Mouse (Mus musculus): ENCODE measurements around the gene Pptc7. TPM values are rescaled to one million over a fixed set of nuclear protein-coding genes. Genes with fewer than 3 reads are reported as not detected.

Gene Pptc7
- polyA plus RNA-seq, 1 experiment, result 6.3 TPM

DNA sequence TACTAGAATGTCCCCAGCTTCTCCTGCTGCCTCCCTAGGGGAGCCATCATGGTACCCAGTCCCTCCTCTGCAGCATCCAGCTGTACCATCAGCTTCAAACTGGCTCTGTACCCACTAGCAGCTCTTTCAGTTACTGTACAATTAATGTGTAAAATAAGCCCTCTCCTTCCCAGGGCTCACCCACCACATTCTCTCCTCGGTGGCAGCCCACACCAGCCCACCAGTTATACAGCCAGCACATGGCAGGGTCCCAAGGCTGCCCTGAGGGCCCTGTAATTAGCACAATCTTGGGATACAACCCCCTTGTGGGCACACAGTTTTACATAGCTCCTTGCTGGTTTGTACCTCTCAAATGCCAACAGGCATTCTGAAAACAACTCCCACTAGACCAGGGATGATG, 43.2 kb upstream of the Pptc7 start:
- no peak overlapping the region for H3K4me3 ChIP-seq (ENCODE audit: insufficient read depth, poor library complexity, severe bottlenecking)
- no peaks in the 10 kb centered on the region for H3K36me3 ChIP-seq (ENCODE audit: control insufficient read depth, insufficient read depth)
- H3K79me2 ChIP-seq (ENCODE audit: control insufficient read depth, insufficient read depth), result no peaks in the 10 kb centered on the region
- TF ChIP-seq CEBPB (IDR thresholded peaks at IDR 0.05; ENCODE audit: low read depth) (no peak), CTCF (IDR thresholded peaks at IDR 0.05; ENCODE audit: control insufficient read depth, insufficient read depth, insufficient read length) (no peak), FOSL1 (IDR thresholded peaks at IDR 0.05; ENCODE audit: insufficient read depth, low read length, poor library complexity, severe bottlenecking) (no peak), MYOD1 (IDR thresholded peaks at IDR 0.05; ENCODE audit: control insufficient read depth, insufficient read length, low read depth) (no peak), MAX (IDR thresholded peaks at IDR 0.05) (no peak), USF1 (IDR thresholded peaks at IDR 0.05; ENCODE audit: low read depth) (no peak), MYOG (IDR thresholded peaks at IDR 0.05; ENCODE audit: control insufficient read depth, extremely low read depth, insufficient read length) (no peak)
- peaks cover 18% of the 10 kb centered on the region for H3K27me3 ChIP-seq (ENCODE audit: control insufficient read depth, insufficient read depth, insufficient read length)
- no peaks in the 10 kb centered on the region for H3K79me3 ChIP-seq (ENCODE audit: low read depth)
- H3ac ChIP-seq (ENCODE audit: control insufficient read depth, insufficient read length, low read depth), result no peak overlapping the region

DNA sequence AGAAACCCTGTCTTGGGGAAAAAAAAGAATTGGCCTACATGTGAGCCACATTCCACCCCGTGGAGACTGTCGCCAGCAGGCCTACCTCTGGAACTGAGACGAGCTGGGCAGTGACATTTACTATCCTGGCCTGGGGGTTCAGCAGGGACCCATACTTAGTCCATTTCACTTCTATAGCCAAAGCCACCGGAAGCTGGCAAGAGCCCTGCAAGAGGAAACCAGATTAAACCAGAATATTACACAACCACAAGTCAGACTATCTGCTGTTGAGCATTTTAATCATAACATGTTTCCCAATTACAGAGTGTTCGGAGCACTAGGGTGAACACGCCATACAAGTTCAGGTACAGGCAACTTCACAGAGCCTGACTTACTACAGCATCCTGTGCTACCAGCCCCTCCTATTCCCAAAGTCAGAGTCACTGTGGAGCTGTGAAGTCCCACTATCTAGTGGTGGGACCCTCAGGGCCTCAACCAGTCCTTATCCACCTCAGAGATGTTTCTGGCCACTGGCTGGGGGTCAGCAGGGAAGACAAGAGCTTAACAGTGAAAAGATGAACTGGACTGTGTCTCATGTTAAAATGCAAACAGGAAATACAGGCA, 41.5 kb upstream of the Pptc7 start:
- Histone ChIP-seq H3K36me3 (ENCODE audit: control insufficient read depth, insufficient read depth) (no peaks in the 10 kb centered on the region), H3K4me3 (ENCODE audit: insufficient read depth, poor library complexity, severe bottlenecking) (no peak overlapping the region)

DNA sequence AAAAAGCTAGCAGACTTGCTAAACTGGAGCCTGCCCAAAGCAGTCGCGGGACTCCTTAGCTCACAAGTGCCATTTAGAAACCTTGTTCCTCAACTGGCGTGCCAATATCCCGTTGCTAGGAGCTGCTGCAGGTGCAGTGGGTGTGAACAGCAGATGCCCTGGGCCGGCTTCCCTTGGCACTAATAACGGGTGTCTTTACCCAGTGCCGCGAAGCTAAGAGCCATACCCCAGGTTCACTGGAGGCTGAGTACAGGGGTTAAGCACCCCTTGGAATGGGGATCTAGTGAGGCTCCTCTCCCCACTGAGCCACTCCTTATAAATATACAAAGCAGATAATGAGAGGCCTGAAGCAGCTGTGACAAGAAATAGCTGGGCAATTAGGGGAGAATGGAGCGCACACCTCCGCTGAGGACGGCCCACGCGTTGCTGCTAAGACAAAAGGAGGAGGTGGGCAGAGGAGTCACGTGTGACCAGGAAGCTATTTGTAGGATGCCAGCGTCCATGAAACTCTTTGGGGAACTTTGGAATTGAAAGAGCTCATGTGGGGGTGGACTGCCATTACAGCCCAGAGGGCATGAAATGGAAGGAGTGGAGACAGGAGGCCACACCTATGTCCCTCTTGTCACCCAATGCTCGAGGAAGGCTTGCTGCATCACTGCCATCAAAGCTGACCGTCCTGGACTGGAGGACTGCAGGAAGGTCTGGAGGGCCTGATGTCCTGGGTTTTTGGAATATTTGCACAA, 40.2 kb upstream of the Pptc7 start:
- TF ChIP-seq FOSL1 (IDR thresholded peaks at IDR 0.05; ENCODE audit: insufficient read depth, low read length, poor library complexity, severe bottlenecking) (no peak), MYOG (IDR thresholded peaks at IDR 0.05; ENCODE audit: control insufficient read depth, extremely low read depth, insufficient read length) (no peak), MYOD1 (IDR thresholded peaks at IDR 0.05; ENCODE audit: control insufficient read depth, insufficient read length, low read depth) (no peak)
- no peak overlapping the region for H3ac ChIP-seq (ENCODE audit: control insufficient read depth, insufficient read length, low read depth)
- H3K36me3 ChIP-seq (ENCODE audit: control insufficient read depth, insufficient read depth), result no peaks in the 10 kb centered on the region
- H3K79me3 ChIP-seq (ENCODE audit: low read depth), result no peaks in the 10 kb centered on the region
- H3K79me2 ChIP-seq (ENCODE audit: control insufficient read depth, insufficient read depth), result no peaks in the 10 kb centered on the region
- H3K4me3 ChIP-seq (ENCODE audit: insufficient read depth, poor library complexity, severe bottlenecking), result no peak overlapping the region
- H3K27me3 ChIP-seq (ENCODE audit: control insufficient read depth, insufficient read depth, insufficient read length), result no peaks in the 10 kb centered on the region

More for the DNA sequence above, 41.5 kb upstream of the Pptc7 start:
- H3K79me3 ChIP-seq (ENCODE audit: low read depth), result no peaks in the 10 kb centered on the region
- H3ac ChIP-seq (ENCODE audit: control insufficient read depth, insufficient read length, low read depth), result no peak overlapping the region
- H3K27me3 ChIP-seq (ENCODE audit: control insufficient read depth, insufficient read depth, insufficient read length), result peaks cover 4% of the 10 kb centered on the region
- no peak for TF ChIP-seq MYOD1 (IDR thresholded peaks at IDR 0.05; ENCODE audit: control insufficient read depth, insufficient read length, low read depth)
- TF ChIP-seq MYOG (IDR thresholded peaks at IDR 0.05; ENCODE audit: control insufficient read depth, extremely low read depth, insufficient read length), result no peak
- no peak for TF ChIP-seq CTCF (IDR thresholded peaks at IDR 0.05; ENCODE audit: control insufficient read depth, insufficient read depth, insufficient read length)
- TF ChIP-seq CEBPB (IDR thresholded peaks at IDR 0.05; ENCODE audit: low read depth), result no peak
- TF ChIP-seq USF1 (IDR thresholded peaks at IDR 0.05; ENCODE audit: low read depth), result no peak
- no peak for TF ChIP-seq FOSL1 (IDR thresholded peaks at IDR 0.05; ENCODE audit: insufficient read depth, low read length, poor library complexity, severe bottlenecking)
- no peak for TF ChIP-seq MAX (IDR thresholded peaks at IDR 0.05)
- H3K79me2 ChIP-seq (ENCODE audit: control insufficient read depth, insufficient read depth), result no peaks in the 10 kb centered on the region

DNA sequence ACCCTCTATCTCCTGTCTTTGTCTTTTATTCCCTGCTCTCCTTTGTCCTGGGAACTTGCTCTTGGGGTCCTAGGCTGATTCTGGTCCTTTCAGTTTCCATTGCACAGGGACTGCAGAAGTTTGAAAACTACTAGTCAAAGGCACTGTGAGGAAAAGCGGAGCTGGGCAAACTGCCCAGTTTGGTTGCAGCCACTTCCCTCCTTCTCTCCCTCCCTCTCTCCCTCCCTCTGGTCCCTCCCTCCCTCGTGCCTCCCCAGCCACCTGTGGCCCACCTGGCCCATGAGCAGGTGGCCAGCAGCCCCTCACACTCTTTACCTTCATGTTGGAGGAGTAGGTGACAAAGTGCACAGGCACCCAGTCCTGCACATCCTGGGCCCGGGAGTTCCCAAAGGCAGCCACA, 39.0 kb upstream of the Pptc7 start:
- Histone ChIP-seq H3ac (ENCODE audit: control insufficient read depth, insufficient read length, low read depth) (no peak overlapping the region), H3K79me3 (ENCODE audit: low read depth) (no peaks in the 10 kb centered on the region), H3K4me3 (ENCODE audit: insufficient read depth, poor library complexity, severe bottlenecking) (no peak overlapping the region), H3K36me3 (ENCODE audit: control insufficient read depth, insufficient read depth) (no peaks in the 10 kb centered on the region), H3K27me3 (ENCODE audit: control insufficient read depth, insufficient read depth, insufficient read length) (no peaks in the 10 kb centered on the region), H3K79me2 (ENCODE audit: control insufficient read depth, insufficient read depth) (no peaks in the 10 kb centered on the region)
- TF ChIP-seq USF1 (IDR thresholded peaks at IDR 0.05; ENCODE audit: low read depth) (no peak), CEBPB (IDR thresholded peaks at IDR 0.05; ENCODE audit: low read depth) (no peak), MYOG (IDR thresholded peaks at IDR 0.05; ENCODE audit: control insufficient read depth, extremely low read depth, insufficient read length) (no peak), CTCF (IDR thresholded peaks at IDR 0.05; ENCODE audit: control insufficient read depth, insufficient read depth, insufficient read length) (no peak), MAX (IDR thresholded peaks at IDR 0.05) (no peak)

DNA sequence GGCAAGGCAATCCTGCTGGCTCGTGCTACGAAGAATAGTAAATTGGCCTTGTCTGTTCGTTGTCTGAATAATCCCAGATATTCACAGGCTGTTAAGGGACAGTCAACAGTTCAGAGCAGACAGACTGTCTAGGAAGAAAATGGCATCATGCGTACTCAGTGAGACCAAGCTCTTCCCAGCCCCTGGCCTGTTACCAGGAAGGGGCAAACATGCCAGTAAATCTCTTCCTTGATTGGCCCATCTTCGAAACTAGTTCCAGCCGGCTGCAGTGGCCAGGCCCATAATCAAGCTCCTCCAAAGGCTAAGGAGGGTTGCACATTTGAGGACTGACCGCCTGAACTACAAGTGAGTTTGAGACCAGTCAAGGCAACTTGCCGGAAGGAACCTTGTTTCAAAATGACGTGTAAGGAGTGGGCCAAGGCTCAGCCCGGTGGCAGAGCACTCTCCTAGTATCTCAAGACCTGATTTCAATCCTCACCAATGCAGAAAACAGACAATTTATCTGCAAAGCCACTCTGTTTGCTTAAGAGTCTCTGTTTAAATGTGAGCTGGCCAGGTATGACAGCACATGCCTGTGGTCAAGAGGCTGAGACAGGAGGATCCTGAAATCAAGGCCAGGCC, 37.5 kb upstream of the Pptc7 start:
- no peak overlapping the region for H3ac ChIP-seq (ENCODE audit: control insufficient read depth, insufficient read length, low read depth)
- no peaks in the 10 kb centered on the region for H3K79me3 ChIP-seq (ENCODE audit: low read depth)
- H3K4me3 ChIP-seq (ENCODE audit: insufficient read depth, poor library complexity, severe bottlenecking), result no peak overlapping the region
- H3K79me2 ChIP-seq (ENCODE audit: control insufficient read depth, insufficient read depth), result no peaks in the 10 kb centered on the region
- no peaks in the 10 kb centered on the region for H3K27me3 ChIP-seq (ENCODE audit: control insufficient read depth, insufficient read depth, insufficient read length)
- H3K36me3 ChIP-seq (ENCODE audit: control insufficient read depth, insufficient read depth), result no peaks in the 10 kb centered on the region
- no peak for TF ChIP-seq MYOG (IDR thresholded peaks at IDR 0.05; ENCODE audit: control insufficient read depth, extremely low read depth, insufficient read length)

DNA sequence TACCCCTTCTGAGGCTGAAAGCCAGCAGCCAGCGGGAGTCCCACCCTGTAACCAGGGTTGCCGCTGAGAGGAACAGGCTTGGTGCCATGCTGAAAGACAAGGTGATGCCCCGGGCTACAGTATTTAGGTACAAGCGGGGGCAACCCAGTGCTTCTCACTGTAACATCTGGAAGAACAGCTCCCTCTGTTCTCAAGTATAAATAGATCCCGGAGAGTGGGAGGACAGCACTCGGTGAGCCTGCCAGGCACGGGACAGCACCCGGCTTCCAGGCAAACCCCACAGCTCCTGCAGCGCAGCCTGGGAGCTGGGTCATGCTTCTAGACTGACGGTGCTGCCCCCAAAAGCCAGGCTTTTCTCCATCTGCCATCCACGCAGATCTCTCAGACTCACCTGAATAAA, 36.6 kb upstream of the Pptc7 start:
- Histone ChIP-seq H3K27me3 (ENCODE audit: control insufficient read depth, insufficient read depth, insufficient read length) (no peaks in the 10 kb centered on the region), H3K4me3 (ENCODE audit: insufficient read depth, poor library complexity, severe bottlenecking) (no peak overlapping the region), H3K79me3 (ENCODE audit: low read depth) (no peaks in the 10 kb centered on the region), H3K79me2 (ENCODE audit: control insufficient read depth, insufficient read depth) (no peaks in the 10 kb centered on the region), H3K36me3 (ENCODE audit: control insufficient read depth, insufficient read depth) (no peaks in the 10 kb centered on the region), H3ac (ENCODE audit: control insufficient read depth, insufficient read length, low read depth) (no peak overlapping the region)
- no peak for TF ChIP-seq MYOD1 (IDR thresholded peaks at IDR 0.05; ENCODE audit: control insufficient read depth, insufficient read length, low read depth)
- no peak for TF ChIP-seq CTCF (IDR thresholded peaks at IDR 0.05; ENCODE audit: control insufficient read depth, insufficient read depth, insufficient read length)
- no peak for TF ChIP-seq FOSL1 (IDR thresholded peaks at IDR 0.05; ENCODE audit: insufficient read depth, low read length, poor library complexity, severe bottlenecking)
- TF ChIP-seq USF1 (IDR thresholded peaks at IDR 0.05; ENCODE audit: low read depth), result no peak
- TF ChIP-seq MAX (IDR thresholded peaks at IDR 0.05), result no peak
- no peak for TF ChIP-seq CEBPB (IDR thresholded peaks at IDR 0.05; ENCODE audit: low read depth)
- no peak for TF ChIP-seq MYOG (IDR thresholded peaks at IDR 0.05; ENCODE audit: control insufficient read depth, extremely low read depth, insufficient read length)

Data from C2C12 (cell line).